Mouse (Mus musculus): ENCODE measurements around the gene Stxbp1.
A peak's percentile ranks its signal among the peaks of the same experiment; 100 is the strongest.

The Stxbp1 gene

DNA sequence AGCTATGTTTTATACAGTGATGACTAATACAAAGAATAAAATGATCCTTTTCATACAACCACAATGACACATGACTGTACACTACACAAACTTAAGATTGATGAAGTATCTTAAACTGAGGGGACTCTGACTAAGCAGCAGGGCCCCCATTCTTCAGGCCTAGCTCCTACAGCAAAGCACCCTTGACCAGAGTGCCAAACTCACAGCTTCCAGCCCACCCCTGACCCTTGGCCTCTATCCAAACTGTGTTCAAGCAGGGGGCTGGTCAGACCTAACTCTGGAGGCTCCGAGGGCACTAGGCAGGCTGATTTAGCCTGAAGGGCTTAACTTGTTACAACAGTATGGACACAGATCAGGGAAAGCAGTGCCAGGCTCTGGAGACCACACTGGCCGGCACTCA, 58.5 kb downstream of the Stxbp1 start:
- no peak for DNase-seq (ENCODE audit: low read depth, low spot score)

DNA sequence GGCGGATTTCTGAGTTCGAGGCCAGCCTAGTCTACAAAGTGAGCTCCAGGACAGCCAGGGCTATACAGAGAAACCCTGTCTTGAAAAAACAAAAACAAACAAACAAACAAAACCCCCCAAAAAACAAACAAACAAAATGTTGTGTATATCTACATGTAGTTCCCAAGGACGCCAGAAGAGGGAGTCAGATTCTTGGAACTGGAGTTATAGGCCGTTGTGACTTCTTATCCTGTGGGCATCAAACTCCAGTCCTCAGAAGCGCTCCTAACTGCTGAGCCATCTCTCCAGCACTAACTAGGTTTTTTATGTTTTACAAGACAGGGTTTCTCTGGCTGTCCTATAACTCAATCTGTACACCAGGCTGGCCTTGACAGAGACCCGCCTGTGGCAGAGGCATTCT, 59.9 kb downstream of the Stxbp1 start:
- DNase-seq (ENCODE audit: low read depth, low spot score), result no peak

- DNase-seq (ENCODE audit: low read depth, low spot score), result no peak
Observed at GRCm38 (mm10) chr2:32784048-32784681, 62.9 kb downstream of the Stxbp1 start, which contains the start of gene Cfap157. Gene Cfap157 (minus strand): TSS chr2:32784428.

DNA sequence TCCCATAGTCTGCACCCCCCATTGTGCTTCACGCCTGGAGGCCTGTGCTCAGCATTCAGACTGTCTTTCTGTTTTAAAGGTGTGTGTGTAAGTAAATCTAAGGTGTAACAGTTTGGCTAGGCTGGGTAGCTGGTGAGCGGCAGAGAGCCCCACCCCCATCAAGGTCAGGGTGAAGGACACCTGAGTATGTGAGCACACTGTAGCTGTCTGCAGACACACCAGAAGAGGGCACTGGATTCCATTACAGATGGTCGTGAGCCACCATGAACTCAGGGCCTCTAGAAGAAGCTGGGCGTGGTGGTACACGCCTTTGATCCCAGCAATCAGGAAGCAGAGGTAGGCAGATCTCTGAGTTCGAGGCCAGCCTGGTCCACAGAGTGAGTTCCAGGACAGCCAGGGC, 65.3 kb downstream of the Stxbp1 start:
- DNase-seq (ENCODE audit: low read depth, low spot score), result no peak

- no peak for DNase-seq (ENCODE audit: low read depth, low spot score)
Observed at GRCm38 (mm10) chr2:32779714-32780113, 67.3 kb downstream of the Stxbp1 start.

DNA sequence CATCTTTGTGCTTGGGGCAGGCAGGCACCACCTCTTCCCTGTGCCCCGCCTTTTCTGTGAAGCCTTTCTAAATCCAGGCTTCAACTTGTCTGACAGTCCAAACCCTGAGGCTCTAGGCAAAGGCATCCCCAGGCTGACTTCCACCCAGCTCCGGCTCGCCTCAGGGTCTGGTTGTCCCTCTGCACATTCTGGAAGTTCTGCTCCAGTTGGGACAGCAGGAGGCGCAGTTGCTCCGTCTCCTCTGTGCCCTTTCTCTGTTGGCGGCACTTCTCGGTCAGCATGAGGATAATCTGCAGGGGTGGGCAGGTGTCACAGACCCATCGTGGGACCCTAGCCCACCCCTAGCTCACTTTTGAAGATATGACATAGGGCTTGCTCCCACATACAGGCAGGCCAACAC, 67.9 kb downstream of the Stxbp1 start:
- DNase-seq (ENCODE audit: low read depth, low spot score), result no peak

DNA sequence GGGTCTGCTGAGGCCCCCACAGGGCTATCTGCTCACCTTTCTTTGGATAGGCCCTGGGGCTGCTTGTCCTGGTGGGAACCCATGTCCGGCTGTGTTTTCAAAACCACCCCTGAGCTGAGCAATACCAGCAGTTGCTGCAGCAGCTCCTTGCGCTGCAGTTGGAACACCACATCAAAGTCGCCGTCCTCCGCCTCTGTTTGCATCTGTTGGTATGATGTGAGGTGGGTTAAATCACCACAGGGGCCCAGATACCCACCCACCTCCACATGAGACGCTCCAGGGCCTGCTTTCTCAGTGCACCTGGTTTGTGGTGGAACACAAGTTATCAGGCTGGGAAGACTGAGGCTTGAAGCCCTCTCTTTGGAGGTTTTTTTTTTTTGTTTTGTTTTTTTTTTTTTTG, 69.0 kb downstream of the Stxbp1 start:
- DNase-seq (ENCODE audit: low read depth, low spot score), result no peak

DNA sequence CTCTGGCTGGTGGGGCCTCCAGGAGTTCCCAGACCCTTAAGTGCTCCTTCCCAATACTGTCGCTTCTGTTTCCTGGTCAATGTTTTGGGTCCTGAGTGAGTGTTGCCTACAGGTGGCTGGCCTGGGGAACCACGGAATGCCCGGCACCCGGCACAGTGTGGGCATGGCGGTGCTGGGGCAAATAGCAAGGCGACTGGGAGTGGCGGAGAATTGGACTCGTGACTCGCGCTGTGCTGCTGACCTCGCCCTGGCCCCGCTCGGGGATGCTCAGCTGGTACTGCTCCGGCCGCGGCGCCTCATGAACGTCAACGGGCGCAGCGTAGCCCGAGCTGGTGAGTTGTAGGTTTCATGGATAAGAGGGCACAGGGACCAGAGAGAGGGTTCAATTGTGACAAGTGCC, 70.9 kb downstream of the Stxbp1 start:
- DNase-seq (ENCODE audit: low read depth, low spot score), result no peak

- peak; percentile 93 for DNase-seq (ENCODE audit: low read depth, low spot score)
Observed at GRCm38 (mm10) chr2:32775359-32776074, 71.5 kb downstream of the Stxbp1 start, which contains the start of the genes Ttc16 and Ptrh1. Gene Ttc16 (minus strand): TSS chr2:32775633. Gene Ptrh1 (plus strand): TSS chr2:32775786.

DNA sequence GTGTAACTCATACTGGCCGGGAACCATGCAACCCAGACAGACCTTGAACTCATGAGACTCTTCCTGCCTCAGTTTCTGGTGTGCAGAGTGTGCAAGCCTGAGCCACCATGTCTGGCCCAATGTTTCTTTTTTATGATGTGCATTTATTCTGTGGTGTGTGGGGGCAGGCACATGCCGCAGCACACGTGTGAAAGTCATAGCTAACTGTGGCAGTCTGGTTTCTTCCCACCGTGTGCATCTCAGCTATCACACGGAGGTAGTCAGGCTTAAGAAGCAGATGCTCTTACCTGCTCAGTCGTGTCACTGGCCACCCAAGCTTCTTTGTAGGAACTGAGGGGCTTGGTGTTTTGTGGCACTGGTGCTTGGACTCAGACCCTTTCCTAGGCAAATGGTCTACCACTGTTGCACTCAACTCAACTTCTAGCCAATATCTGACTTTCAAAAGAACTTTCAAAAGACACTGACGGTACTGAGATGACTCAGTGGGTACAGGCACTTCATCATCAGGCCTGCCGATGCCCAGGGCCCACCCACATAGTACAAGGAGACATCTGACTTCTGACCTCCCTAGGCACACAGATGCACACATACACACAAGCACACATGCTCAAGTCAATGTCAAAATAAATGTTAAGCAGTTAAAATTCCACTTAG, 74.3 kb downstream of the Stxbp1 start:
- no peak for DNase-seq (ENCODE audit: low read depth, low spot score)

GRCm38 (mm10) chr2:32771886-32772285, 75.2 kb downstream of the Stxbp1 start:
- no peak for DNase-seq (ENCODE audit: low read depth, low spot score)

- DNase-seq (ENCODE audit: low read depth, low spot score), result no peak
Observed at GRCm38 (mm10) chr2:32769327-32770085, 77.5 kb downstream of the Stxbp1 start.

GRCm38 (mm10) chr2:32768661-32769285, 78.3 kb downstream of the Stxbp1 start:
- DNase-seq (ENCODE audit: low read depth, low spot score), result no peak

- DNase-seq (ENCODE audit: low read depth, low spot score), result no peak
Observed at GRCm38 (mm10) chr2:32767241-32767640, 79.8 kb downstream of the Stxbp1 start.

DNA sequence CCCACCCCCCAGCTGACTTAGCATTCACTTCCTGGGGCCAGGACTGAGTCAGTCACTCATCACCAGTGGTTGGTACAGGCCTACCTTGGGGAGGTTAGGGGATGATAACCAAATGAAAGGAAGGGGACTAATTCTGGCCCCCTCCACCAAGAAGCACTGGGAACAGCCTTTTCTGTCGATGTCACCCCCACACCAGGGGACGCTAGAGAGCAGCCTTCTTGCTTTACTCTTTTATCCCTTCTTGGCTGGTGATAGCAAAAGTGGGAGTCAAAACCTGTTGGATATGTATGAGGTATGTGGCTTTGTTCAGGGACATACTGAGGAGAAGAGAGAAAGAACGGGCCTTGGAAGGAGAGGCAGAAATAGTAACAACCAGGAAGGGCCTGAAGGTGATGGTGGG, 83.7 kb downstream of the Stxbp1 start:
- no peak for DNase-seq (ENCODE audit: low read depth, low spot score)

DNA sequence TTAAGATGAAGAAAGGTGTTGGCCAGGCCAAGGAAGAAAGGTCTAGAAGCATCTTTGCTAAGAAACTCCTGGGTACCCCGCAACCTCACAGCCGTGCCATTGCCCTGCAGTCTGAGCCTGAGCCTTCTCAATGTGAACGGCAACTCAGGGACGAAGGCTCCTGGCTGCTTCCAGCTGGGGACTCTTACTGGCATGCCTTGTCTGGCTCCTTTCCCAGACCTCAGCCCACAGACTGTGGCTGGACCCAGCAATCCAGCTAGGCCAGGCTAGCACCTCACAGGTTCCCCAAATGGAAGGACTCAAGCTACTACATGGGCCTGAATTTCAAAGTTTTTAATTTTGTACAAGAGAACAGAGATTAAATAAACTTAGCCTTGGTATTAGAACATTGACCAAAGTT, 85.2 kb downstream of the Stxbp1 start:
- no peak for DNase-seq (ENCODE audit: low read depth, low spot score)

- DNase-seq (ENCODE audit: low read depth, low spot score), result no peak
Observed at GRCm38 (mm10) chr2:32761361-32761760, 85.7 kb downstream of the Stxbp1 start.

- DNase-seq (ENCODE audit: low read depth, low spot score), result no peak
Observed at GRCm38 (mm10) chr2:32759001-32759400, 88.0 kb downstream of the Stxbp1 start.

- DNase-seq (ENCODE audit: low read depth, low spot score), result no peak
Observed at GRCm38 (mm10) chr2:32758503-32758902, 88.5 kb downstream of the Stxbp1 start.

GRCm38 (mm10) chr2:32757056-32757845, 89.8 kb downstream of the Stxbp1 start, which contains the start of gene Tor2a:
Gene Tor2a (plus strand): TSS chr2:32757234.
- DNase-seq (ENCODE audit: low read depth, low spot score), result peak; percentile 96

- no peak for DNase-seq (ENCODE audit: low read depth, low spot score)
Observed at GRCm38 (mm10) chr2:32756674-32757055, 90.4 kb downstream of the Stxbp1 start.

Data from telencephalon, adult 2 months (tissue).